Mouse (Mus musculus): ENCODE measurements around the gene Dcst2.

Dcst2 gene

GRCm38 (mm10) chr3:89411490-89412393, 50.0 kb downstream of the Dcst2 start, which contains the start of gene Flad1:
Gene Flad1 (minus strand): TSS chr3:89411870.
- in situ Hi-C loops (cut with MseI, MboI) = no loop called here

DNA sequence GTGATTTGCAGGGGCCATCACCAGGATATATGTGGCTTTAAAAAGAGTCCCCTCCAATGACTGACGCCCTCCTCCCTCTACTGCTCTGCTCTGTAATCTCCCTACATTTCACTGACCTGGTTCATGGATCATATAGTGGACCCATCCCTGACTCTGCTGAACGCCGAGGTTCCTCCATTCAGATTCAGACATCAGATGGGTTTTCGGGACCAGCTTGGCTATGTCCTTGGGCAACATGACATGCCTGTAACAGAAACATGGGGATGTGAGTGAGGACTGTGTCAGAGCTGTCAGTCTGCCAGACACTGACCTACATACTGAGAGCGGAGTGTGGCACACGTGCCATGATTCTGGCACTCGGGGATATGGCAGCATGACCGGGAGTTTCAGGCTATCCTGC, 54.4 kb downstream of the Dcst2 start:
- in situ Hi-C loops (cut with MseI, MboI) = no loop called here

- in situ Hi-C loops (cut with MseI, MboI) = no loop called here
Measured at GRCm38 (mm10) chr3:89417131-89417530, 55.4 kb downstream of the Dcst2 start.

DNA sequence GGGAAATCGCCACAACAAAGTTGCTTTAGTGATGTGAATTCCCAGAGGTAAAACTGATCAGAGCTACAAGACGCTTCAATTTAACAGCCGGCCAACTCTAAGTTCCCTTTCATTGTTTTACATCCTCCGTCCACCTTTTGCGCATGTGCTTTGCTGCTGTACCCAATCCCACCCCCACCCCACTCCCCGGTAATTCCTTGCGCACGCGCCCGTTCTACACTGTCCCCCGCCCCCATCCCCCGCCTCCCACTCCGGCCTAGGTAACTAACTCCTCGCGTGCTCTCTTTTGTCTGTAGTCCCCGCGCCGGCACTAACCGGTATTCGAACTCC, 56.0 kb downstream of the Dcst2 start:
- in situ Hi-C loops (cut with MseI, MboI) = no loop called here

DNA sequence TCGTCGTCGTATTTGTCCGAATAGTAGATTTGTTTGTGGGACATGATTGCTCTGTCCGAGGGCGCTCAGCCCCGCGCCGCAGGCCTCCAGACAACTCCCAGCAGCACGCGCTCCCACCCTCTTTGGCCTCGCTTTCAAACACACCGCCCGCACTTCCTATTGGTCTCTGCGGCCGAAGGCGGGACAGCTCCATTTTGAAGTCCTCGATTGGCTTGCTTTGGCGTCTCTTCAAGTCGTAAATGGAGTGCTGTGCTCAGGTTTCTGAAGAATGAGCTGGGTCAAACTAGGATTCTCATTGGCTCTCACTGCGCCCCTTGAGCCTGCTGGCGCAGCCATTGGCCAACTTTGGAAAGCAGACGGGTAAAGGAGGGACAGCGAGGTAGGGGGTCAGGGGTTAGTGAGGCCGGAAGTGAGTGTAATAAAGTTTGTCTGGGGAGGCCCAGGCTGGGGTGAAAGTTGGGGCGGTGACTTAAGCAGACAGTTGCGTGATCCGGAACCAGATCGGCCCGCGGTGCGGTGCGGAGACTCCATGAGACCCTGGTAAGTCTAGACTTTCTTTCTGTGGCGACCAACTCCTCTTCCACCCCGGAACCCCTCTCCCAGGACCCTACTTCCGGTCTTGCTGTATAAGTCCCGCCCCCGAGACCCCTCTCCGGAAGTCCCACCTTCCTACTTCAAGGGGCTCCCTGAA, 56.5 kb downstream of the Dcst2 start, which contains the start of the genes Cks1b and Shc1:
Gene Cks1b, minus strand, starts transcription at position 214 of the 691 bp plus-strand sequence.
Gene Shc1, plus strand, starts transcription at position 274 of the 691 bp plus-strand sequence.
- in situ Hi-C loops (cut with MseI, MboI) = no loop called here

DNA sequence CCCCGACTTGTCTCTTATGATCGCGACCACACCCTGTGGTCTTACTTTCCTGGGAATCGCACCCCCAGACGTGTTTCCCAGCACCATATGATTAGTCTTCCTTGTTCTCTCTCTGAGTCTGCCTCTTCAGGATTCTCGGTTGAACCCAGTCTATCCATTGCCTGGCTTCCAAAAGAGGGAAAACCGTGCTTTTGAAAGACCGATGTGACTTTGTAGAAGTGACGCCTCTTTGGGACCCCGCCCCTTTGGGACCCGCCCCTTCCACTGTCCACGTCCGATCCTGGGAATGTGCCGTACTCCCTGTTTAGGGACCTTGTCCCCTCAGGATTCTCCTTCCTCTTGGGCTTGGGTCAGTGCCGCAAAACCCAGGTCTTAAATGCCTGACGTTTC, 57.1 kb downstream of the Dcst2 start:
- in situ Hi-C loops (cut with MseI, MboI) = no loop called here

- in situ Hi-C loops (cut with MseI, MboI) = no loop called here
Measured at GRCm38 (mm10) chr3:89419571-89419970, 57.8 kb downstream of the Dcst2 start.

GRCm38 (mm10) chr3:89419981-89420380, 58.2 kb downstream of the Dcst2 start:
- in situ Hi-C loops (cut with MseI, MboI) = no loop called here

DNA sequence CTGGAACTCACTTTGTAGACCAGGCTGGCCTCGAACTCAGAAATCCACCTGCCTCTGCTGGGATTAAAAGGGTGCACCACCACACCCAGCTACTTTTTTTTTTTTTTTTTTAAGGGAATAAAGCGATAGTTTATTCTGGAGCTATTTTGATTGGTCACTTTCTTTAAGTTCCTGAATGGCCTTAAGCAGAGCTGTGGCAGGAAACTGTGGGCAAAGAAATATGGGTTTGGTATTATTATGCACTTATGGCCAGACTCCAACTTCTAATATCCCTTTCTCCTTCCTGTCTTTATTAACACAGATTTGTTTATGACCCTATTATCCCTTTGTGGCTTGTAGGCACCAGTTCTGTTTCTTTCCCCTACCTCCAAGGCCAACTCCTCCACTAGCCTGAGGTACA, 58.6 kb downstream of the Dcst2 start:
- in situ Hi-C loops (cut with MseI, MboI) = no loop called here

- in situ Hi-C loops (cut with MseI, MboI) = no loop called here
Measured at GRCm38 (mm10) chr3:89421002-89421774, 59.4 kb downstream of the Dcst2 start.

GRCm38 (mm10) chr3:89421810-89422473, 60.2 kb downstream of the Dcst2 start:
- in situ Hi-C loops (cut with MseI, MboI) = no loop called here

DNA sequence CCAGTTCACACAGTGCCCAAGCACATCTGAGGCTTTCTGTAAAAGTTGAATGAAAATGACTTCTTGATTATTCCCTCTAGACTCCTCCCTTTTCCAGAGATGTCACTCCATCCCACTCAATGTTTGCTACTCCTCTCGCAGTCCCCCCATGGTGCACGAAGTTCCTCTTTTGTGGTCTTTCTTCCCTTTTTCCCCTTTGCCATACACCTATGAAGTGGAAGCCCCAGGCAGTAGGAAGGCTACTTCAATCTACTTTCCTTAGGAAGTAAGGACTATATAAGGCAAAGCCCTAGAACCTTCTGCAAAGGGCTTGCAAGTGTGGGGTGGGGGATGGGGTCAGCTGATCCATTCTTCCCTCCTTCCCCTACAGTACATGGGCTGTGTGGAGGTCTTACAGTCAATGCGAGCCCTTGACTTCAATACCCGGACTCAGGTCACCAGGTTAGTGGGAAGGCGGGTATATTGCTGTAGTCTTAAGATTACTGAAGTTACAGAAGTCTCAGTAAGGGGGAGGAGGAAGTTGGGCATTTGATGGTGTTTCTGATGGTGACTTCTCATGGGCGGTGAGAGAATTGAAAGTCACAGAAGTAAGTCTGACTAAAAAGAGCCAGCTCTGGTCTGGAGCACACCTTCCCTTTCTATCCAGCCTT, 60.9 kb downstream of the Dcst2 start:
- in situ Hi-C loops (cut with MseI, MboI) = no loop called here

DNA sequence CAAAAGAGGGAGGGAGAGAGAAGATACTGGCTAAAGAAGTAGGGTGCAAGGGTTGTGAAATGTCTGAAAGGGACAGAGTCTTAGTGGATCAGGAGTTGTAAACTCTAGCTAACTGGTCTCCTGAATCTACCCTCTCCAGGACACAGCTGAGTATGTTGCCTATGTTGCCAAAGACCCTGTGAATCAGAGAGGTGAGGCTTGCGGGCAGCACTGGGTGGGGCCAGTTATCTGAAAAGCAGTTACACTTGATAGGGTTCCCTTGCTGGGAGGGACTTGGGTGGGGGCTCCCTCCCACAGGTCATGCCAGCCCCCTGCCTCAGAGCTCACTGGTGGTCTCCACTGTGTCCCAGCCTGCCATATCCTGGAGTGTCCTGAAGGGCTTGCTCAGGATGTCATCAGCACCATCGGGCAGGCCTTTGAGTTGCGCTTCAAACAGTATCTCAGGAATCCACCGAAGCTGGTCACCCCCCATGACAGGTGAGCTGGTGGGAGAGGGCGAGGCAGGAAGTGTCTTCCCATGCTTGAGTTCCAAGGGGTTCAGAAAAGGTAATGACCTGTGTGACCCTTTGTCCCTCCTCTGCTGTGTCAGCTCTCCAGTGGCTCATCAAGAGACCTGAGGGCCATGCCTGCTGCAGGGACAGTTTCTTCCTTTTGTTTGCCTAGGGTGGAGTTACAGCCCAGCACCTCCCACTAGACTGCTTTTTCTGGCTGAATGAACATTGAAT, 62.8 kb downstream of the Dcst2 start:
- in situ Hi-C loops (cut with MseI, MboI) = no loop called here

GRCm38 (mm10) chr3:89425141-89425525, 63.4 kb downstream of the Dcst2 start:
- in situ Hi-C loops (cut with MseI, MboI) = no loop called here

DNA sequence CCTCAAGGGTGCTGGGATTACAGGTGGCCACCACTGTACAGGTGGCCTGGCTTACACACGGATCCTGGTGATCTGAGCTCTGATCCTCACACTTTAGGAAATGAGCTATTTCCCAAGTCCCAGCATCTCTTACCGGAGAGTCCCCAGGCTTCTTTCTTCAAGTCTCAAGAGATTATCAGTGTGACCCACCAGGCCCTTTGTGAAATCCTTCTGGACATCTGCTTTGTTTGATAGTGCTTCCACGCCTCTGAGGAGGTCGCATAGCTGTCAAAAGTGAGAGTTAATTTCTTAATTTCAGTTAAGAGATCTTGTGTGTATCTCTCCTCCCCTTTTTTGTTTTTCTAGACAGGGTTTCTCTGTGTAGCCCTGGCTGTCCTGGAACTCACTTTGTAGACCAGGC, 64.1 kb downstream of the Dcst2 start:
- in situ Hi-C loops (cut with MseI, MboI) = no loop called here

Measured in mouse trophoblast stem cell (cell line).